Mouse (Mus musculus): ENCODE data around the gene Esp15.
"Not testable (repeated sequence)": the region's sequence is repeated elsewhere in the genome, so short reads cannot be mapped to it uniquely, and the experiment has no call there.

The Esp15 gene

DNA sequence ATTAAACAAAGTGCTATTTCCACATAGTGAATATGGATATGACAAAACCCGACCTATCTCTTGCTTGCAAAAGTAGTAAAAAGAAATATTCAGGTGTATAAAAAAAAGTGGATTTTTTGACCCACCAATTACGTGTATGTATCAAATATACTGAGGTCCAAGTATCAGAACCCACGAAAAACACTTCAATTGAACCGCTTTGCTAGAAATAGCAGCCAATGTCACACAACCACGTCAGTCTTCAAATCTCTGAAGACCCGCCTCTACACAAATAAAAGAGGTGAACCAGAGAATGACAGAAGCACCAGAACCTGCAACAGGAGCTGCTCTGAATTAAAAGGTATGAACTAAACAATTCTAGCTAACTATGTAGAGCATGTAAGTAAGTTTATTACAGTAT lies at the start of gene Esp15:
TSS of gene Esp15 (plus strand) at position 301 of the 400 bp plus-strand sequence.
- not testable (repeated sequence) for DNase-seq

DNA sequence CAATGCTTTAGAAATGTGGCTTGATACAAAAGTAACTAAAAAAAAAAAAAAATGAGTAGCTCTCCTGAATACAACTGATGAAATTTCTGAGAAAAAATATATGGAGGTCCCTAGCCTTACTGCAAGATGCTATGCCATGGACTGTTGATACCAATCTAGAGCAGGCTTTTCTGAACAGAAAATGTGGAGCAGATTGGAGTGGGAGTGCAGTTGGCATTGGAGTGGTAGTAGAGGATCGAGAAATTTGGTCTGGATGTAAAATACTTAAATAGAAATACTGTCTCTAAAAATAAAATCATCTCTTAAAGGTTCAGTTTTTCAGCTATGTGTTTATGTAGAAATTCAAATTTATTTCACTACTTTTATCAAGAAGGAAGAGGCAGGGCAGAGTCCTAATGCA lies 49.2 kb upstream of the Esp15 start:
- DNase-seq, result no peak
